Mouse (Mus musculus) kidney, adult 2 months (tissue): Measurements from ENCODE around the gene Ifna13.

ENCODE experiments used
- CTCF ChIP-seq: fragments of 200-500 bp; conservative IDR thresholded peaks from 2 replicates; pipeline ENCODE4 v1.5.1; 2011; ENCODE audit warnings: low read depth, mild to moderate bottlenecking, control low read depth, low read length, moderate library complexity, mixed read lengths; ENCODE audit not compliant: insufficient read depth, insufficient read length
- POLR2A ChIP-seq: fragments of 200-500 bp; IDR thresholded peaks from one replicate; pipeline ENCODE4 v1.6.1; 2011; ENCODE audit warnings: low read depth, low read length, control low read depth

DNA sequence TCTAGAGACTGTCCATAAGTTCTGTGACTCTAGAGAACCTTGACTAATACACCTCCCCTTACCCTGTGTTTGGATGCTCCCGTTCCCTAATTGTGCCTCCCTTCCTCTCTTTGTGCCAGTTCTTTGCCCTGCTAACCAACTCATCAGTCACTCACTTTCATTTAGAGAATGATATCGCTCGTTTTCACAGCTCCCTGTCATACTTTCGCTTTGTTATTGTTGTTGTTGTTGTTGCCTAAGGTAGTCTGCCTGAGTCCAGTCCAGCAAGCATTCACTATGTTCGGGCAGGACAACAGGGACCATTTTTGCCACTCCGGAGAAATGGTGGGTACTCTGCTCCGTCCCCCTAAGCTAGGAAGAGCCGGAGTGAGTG, 3.6 kb downstream of the Ifna13 start:
- no peak for TF ChIP-seq POLR2A
- no peak for TF ChIP-seq CTCF
